ENCODE assay signal across 17 mouse cellular contexts in the genomic region with DNA sequence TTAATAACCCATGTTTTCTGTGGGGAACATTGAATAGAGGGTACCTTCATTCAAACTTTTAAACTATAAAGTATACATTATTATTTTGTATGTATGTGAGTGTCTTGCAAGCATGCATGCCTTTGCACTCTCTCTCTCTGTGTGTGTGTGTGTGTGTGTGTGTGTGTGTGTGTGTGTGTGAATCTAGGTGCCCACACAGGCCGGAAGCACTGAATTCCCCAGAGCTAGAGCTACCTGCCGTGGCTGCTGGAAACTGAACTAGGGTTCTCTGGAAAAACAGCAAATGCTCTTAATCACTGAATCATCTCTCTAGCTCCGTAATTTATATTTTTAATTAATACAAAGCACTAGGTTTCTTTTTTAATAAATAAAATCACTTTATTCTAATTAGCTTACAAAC. TPM values are rescaled to one million over a fixed set of nuclear protein-coding genes. Genes with fewer than 3 reads are reported as not detected.
DNase-seq lines count a peak whose midpoint lies in the region; ATAC-seq lines count a peak whose summit lies in the region.
"Had no signal": no experiment of that assay in that cellular context is flagged by ENCODE, and none has a peak within 500 bp of the region (broad histone marks: within the 10 kb centered on the region; RNA-seq: fewer than 3 reads in every experiment).

No protein-coding gene starts in this region.

- DNase-seq in CD4-positive helper T cell, adult 2 months (ENCODE audit: low read depth, low spot score), result peak; percentile 62
- peak; percentile 2 to 11 for DNase-seq in CD8-positive naive resting alpha-beta T cell, adult 2 months (ENCODE audit: low read depth in 2 of 2, low spot score in 2 of 2)
- DNase-seq in naive thymus-derived CD4-positive, alpha-beta T cell, adult 2 months (ENCODE audit: low read depth), result peak; percentile 57
- peak; percentile 18 for DNase-seq in thymus, postnatal 25 days
- no peak for DNase-seq in urinary bladder, adult 2 months (ENCODE audit: low spot score)
- no peak for DNase-seq in frontal cortex, postnatal 25 days (ENCODE audit: low spot score in 2 of 2)
- DNase-seq: adrenal gland, adult 2 months; cerebellum, adult 8-10 months; embryo, embryonic 11 days; gastrocnemius, adult 2 months; heart, postnatal 36 days; kidney, adult 8-10 months; kidney, postnatal 10 days; liver; midbrain, embryonic 14.5 days had no signal

- no peak for ATAC-seq in megakaryocyte progenitor cell, adult 5-6 weeks (replicated peaks; ENCODE audit: poor library complexity)
- ATAC-seq: forebrain, embryonic 13.5 days had no signal

RNA-seq across cellular contexts. Expression of a gene that starts 59.1 kb away (rescaled TPM):
- total RNA-seq in megakaryocyte progenitor cell, adult 5-6 weeks (2015), result 39.8 and 40.7 TPM in 2 replicates
- 50.9 and 56.9 TPM in 2 replicates for total RNA-seq in megakaryocyte progenitor cell, adult 5-6 weeks (2017)
- polyA plus RNA-seq in urinary bladder, adult 2 months (2012; rRNA removed), result 45.4 and 47.2 TPM in 2 replicates

Comparison
In these comparisons a context has a peak if more than half of its experiments do, and no peak if none do; other contexts are left out.
1. DNase-seq: peak in CD4-positive helper T cell, adult 2 months (single experiment), CD8-positive naive resting alpha-beta T cell, adult 2 months (2 of 2), naive thymus-derived CD4-positive, alpha-beta T cell, adult 2 months (single experiment) and thymus, postnatal 25 days (single experiment); none in urinary bladder, adult 2 months (single experiment) and frontal cortex, postnatal 25 days (0 of 2).